Mouse (Mus musculus) bone marrow macrophage, adult 2 months (primary cell): ENCODE results near the gene Galnt7.

Source experiments
- CTCF ChIP-seq: IDR thresholded peaks from 2 replicates; pipeline ENCODE4 v1.5.1; 2012; ENCODE audit warnings: low read depth, mild to moderate bottlenecking, low read length, moderate library complexity
- POLR2A ChIP-seq: IDR thresholded peaks from 2 replicates; pipeline ENCODE4 v1.6.1; 2012; ENCODE audit warnings: mild to moderate bottlenecking, low read depth, low read length, borderline replicate concordance

DNA sequence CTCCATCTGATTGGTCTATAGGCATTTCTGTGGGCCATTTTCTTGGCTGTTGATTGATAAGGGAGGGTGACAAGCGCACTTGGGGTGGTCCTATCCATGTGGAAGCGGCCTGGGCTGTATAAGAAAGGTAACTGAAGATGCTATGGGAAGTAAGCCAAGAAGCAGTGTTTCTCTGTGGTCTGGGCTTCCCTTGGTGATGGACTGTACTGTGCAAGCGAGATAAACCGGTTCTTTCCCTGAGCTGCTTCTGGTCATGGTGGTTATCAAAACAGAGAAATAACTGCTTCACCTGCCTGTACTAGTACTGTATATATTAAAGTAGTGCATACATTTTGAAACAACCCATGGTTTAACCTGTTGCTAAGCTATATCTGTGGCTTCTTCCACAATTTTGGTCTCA lies 161.0 kb downstream of the Galnt7 start:
- TF ChIP-seq POLR2A (no peak), CTCF (no peak)
